Mouse (Mus musculus): ENCODE measurements around the gene Adarb1. TPM values are rescaled to one million over a fixed set of nuclear protein-coding genes. Genes with fewer than 3 reads are reported as not detected.
A peak's percentile ranks its signal among the peaks of the same experiment; 100 is the strongest.

The Adarb1 gene
- polyA plus RNA-seq, 1 experiment from 2014 or later = 5.1 TPM

DNA sequence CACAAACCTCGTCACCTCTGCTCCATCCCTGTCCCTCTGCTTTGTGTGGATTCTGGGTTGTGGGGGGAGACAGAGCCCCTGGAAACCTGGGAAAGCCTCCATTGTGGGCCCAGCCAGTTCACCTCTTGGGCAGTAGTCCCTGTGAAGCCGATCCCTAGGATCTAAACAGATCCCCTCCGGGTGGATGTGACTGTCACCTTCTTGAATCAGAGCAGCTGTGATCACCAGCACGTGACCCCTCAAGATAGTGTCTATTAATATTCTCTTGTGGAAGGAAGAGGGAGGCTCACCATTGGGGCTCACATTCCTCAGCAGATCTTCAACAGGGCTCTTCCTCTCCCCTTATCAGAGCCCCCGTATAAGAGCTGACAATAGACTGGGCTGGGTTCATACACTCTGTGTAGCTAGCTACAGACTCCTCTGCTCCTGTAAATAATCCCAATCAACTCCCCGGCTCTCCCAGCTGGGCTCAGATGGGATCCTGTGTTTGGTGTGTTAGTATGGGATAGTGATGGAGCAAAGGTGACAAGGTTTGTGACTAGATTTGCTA lies 30.7 kb upstream of the Adarb1 start:
- H3K4me3 ChIP-seq = peak overlapping the region; percentile 40; the same call in 1 of the 2 replicates
- peak overlapping the region; percentile 52 for H3K27ac ChIP-seq (replicated peaks)
- 69% methylated on average over 6 of the region's 6 CpGs for WGBS
- H3K27me3 ChIP-seq (replicated peaks; ENCODE audit: low read depth, poor library complexity, severe bottlenecking) = no peaks in the 10 kb centered on the region
- no peaks in the 10 kb centered on the region for H3K36me3 ChIP-seq (replicated peaks)
- H3K4me1 ChIP-seq = peaks cover 36% of the 10 kb centered on the region
- no peak for DNase-seq (ENCODE audit: low spot score)
- H3K9me3 ChIP-seq = peaks cover 5% of the 10 kb centered on the region; the same call in 1 of the 2 replicates

DNA sequence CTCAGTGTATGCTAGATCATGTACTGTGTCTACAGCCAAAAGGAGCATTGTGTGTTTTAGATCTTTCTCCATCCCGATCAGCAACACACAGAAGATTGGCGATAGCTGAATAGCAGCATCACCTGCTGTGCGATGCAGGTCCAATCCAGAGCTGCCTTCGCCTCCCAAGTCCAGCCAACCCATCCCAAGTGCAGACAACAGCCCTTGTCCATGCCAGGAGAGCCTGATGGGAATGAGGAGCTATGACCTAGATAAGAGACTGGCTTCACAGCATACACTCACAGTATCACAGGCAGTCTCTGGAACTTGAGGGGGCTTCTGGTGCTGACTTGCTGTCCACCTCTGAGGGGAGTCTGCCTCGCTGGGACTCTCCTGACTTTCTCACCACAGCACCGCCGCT lies 30.1 kb upstream of the Adarb1 start:
- H3K36me3 ChIP-seq (replicated peaks) = no peaks in the 10 kb centered on the region
- no peak overlapping the region for H3K4me3 ChIP-seq
- H3K9me3 ChIP-seq = peaks cover 5% of the 10 kb centered on the region; the same call in 1 of the 2 replicates
- 83% methylated on average over 7 of the region's 7 CpGs for WGBS
- no peak for DNase-seq (ENCODE audit: low spot score)
- H3K4me1 ChIP-seq = peaks cover 36% of the 10 kb centered on the region
- peak overlapping the region; percentile 52 for H3K27ac ChIP-seq (replicated peaks)
- H3K27me3 ChIP-seq (replicated peaks; ENCODE audit: low read depth, poor library complexity, severe bottlenecking) = no peaks in the 10 kb centered on the region

DNA sequence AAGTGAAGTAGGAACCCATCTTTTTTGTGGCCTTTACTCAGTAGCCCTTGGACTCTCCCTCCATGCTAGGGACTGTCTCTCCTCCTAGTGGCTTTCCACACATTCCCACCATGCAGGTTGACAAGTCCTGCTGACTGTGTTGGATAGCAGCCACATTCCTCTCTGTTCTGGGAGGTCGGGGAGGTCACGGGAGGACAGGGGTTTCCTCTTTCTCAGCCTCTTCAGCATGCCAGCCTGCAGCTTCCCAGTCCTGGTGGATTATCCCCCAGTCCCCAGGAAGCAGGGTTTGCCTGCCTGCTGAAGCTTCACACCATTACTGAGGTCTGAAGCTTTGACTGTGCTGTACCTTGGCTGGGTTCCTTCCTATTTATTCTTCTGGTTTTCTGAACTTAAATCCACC lies 29.7 kb upstream of the Adarb1 start:
- peaks cover 36% of the 10 kb centered on the region for H3K4me1 ChIP-seq
- no peaks in the 10 kb centered on the region for H3K27me3 ChIP-seq (replicated peaks; ENCODE audit: low read depth, poor library complexity, severe bottlenecking)
- peaks cover 5% of the 10 kb centered on the region; the same call in 1 of the 2 replicates for H3K9me3 ChIP-seq
- WGBS = 6% methylated on average over 2 of the region's 2 CpGs
- peak overlapping the region; percentile 52; the same call in 1 of the 2 replicates for H3K27ac ChIP-seq (replicated peaks)
- no peaks in the 10 kb centered on the region for H3K36me3 ChIP-seq (replicated peaks)
- peak; percentile 41 for DNase-seq (ENCODE audit: low spot score)
- no peak overlapping the region for H3K4me3 ChIP-seq

DNA sequence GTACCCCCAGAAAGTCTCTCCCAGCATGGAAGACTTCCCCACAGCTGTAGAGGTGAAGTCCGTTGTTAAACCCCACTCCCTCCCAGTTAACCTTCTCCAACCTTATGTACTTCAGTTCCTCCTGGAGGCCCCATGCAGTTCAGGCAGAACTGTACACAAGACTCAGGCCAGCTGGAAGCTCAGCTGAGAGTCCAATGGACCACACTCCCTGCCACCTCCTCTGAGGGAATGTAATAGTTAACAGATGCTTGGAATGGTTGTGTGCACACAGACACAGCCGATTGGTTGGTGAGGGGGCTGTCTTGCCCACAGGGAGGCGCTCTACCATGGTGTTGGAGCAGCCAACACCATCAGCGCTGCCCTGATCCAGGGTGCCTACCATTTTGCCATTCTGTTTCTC lies 24.2 kb upstream of the Adarb1 start:
- no peak for DNase-seq (ENCODE audit: low spot score)
- Histone ChIP-seq H3K27me3 (replicated peaks; ENCODE audit: low read depth, poor library complexity, severe bottlenecking) (no peaks in the 10 kb centered on the region), H3K36me3 (replicated peaks) (no peaks in the 10 kb centered on the region), H3K27ac (replicated peaks) (no peak overlapping the region), H3K4me3 (no peak overlapping the region), H3K4me1 (peaks cover 28% of the 10 kb centered on the region), H3K9me3 (peaks cover 5% of the 10 kb centered on the region; the same call in 1 of the 2 replicates)
- WGBS = 79% methylated on average over 4 of the region's 4 CpGs

DNA sequence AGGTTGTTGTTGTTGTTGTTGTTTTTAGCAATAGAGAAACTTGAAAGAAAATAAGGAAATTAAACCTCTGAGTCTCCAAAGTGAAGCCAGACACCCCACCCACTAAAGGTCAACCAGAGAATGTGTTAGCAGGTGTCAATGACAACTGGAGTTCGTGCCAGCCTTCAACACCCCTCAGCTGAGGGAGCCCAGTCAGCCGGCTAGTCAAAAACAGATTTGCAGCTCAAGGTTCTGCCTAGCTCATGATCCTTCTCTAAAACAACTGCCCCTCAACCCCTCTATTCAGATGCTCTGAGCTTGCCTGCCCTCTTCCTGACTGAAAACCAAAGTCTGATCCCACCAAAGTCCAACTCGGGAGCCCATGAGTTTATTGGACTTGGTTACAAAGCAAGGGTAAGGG lies 23.7 kb upstream of the Adarb1 start:
- H3K27me3 ChIP-seq (replicated peaks; ENCODE audit: low read depth, poor library complexity, severe bottlenecking) = no peaks in the 10 kb centered on the region
- H3K9me3 ChIP-seq = peaks cover 5% of the 10 kb centered on the region; the same call in 1 of the 2 replicates
- H3K4me3 ChIP-seq = no peak overlapping the region
- no peaks in the 10 kb centered on the region for H3K36me3 ChIP-seq (replicated peaks)
- peaks cover 26% of the 10 kb centered on the region for H3K4me1 ChIP-seq
- 85% methylated on average over 3 of the region's 3 CpGs for WGBS
- DNase-seq (ENCODE audit: low spot score) = no peak
- no peak overlapping the region for H3K27ac ChIP-seq (replicated peaks)

DNA sequence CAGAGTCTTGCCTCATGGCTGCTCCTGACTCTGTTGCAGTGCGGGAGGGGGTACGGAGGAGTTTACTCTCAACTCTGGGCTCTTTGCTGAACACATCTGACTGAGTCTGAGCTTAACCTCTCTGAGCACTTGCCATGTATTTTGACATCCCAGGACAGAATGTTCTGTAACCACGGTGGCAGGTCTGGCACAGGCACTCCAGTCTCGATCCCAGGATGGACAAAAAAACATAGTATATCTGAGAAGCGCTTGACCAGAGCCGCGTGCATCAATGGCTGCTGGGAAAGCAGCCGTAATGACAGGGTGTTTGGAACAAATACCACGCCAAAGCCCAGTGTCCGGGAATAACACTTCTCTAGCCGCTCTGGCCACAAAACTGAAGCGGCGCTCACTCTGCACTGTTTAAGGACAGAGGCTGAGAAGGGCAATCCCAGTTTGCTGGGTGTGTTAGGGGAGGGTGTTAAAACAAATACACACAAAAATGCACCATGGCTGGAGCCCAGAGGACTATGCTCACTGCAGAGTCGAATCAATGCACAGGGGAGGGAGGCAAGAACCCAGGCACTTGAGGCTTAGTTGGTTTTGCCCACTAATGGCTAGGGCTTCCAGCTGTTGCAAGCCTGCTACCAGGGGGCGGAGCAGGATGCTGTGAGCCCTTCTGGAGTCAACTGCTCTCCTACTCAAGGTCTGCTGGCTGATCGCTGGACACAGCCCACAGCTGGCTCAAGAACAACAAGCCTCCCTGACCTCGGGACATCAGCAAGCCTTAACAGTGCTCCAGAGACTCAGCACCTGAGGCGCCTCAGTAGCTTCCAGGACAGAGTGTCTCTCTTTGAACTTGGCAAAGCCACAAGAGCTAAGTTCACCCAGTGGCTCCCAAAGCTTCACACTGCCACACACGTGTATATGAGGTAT lies 23.0 kb upstream of the Adarb1 start:
- peak overlapping the region; percentile 26; the same call in 1 of the 2 replicates for H3K27ac ChIP-seq (replicated peaks)
- H3K4me1 ChIP-seq = peaks cover 26% of the 10 kb centered on the region
- no peak overlapping the region for H3K4me3 ChIP-seq
- no peak for DNase-seq (ENCODE audit: low spot score)
- 68% methylated on average over 19 of the region's 19 CpGs for WGBS
- no peaks in the 10 kb centered on the region for H3K36me3 ChIP-seq (replicated peaks)
- no peaks in the 10 kb centered on the region for H3K27me3 ChIP-seq (replicated peaks; ENCODE audit: low read depth, poor library complexity, severe bottlenecking)
- H3K9me3 ChIP-seq = peaks cover 5% of the 10 kb centered on the region; the same call in 1 of the 2 replicates

DNA sequence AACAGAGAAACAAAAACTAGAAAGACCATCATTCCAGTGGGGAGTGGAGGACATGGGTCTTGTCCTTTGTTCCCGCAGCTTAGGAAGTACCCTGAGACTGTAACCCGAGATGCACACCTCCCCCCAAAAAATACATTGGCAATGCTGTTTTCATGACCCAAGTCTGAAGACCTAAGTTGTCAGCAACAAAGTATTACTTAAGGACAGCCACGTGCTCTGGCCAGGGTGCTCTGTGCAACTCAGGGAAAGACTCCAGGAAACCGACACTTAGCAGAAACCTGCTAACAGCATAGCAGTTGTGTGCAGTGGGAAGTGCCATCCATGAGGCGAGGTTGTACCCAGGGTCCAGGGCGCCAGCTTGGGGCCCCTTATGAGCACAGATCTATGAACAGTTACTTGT lies 22.2 kb upstream of the Adarb1 start:
- Histone ChIP-seq H3K36me3 (replicated peaks) (no peaks in the 10 kb centered on the region), H3K27ac (replicated peaks) (0 out of 2 replicates have a peak overlapping the region, but pooled peaks have one; percentile 1), H3K4me3 (no peak overlapping the region), H3K4me1 (peaks cover 29% of the 10 kb centered on the region), H3K9me3 (peaks cover 4% of the 10 kb centered on the region; the same call in 1 of the 2 replicates), H3K27me3 (replicated peaks; ENCODE audit: low read depth, poor library complexity, severe bottlenecking) (no peaks in the 10 kb centered on the region)
- WGBS = 55% methylated on average over 6 of the region's 6 CpGs
- no peak for DNase-seq (ENCODE audit: low spot score)

DNA sequence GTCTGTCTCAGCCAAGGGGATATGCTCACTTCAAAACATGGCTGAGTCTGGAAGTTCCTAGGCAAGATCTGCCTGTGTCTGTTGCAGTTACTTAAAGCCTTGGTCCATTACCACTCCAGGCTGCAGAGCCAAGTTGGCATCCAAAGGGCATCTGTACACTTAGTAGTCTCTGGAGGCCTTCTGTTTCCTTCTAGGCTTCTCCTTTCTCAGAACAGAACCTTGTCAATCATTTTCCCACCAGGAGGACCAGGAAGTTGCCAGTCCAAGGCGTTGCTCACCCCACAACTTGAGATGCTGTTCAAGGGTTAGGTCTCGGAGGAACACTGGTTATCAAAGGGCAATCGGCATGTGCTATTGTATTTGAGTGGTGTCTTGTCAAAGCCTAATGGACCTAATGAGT lies 21.0 kb upstream of the Adarb1 start:
- no peak overlapping the region for H3K4me3 ChIP-seq
- H3K36me3 ChIP-seq (replicated peaks) = no peaks in the 10 kb centered on the region
- no peak overlapping the region for H3K27ac ChIP-seq (replicated peaks)
- no peaks in the 10 kb centered on the region for H3K9me3 ChIP-seq
- peaks cover 38% of the 10 kb centered on the region for H3K4me1 ChIP-seq
- H3K27me3 ChIP-seq (replicated peaks; ENCODE audit: low read depth, poor library complexity, severe bottlenecking) = no peaks in the 10 kb centered on the region
- no peak for DNase-seq (ENCODE audit: low spot score)
- WGBS = 87% methylated on average over 3 of the region's 3 CpGs

DNA sequence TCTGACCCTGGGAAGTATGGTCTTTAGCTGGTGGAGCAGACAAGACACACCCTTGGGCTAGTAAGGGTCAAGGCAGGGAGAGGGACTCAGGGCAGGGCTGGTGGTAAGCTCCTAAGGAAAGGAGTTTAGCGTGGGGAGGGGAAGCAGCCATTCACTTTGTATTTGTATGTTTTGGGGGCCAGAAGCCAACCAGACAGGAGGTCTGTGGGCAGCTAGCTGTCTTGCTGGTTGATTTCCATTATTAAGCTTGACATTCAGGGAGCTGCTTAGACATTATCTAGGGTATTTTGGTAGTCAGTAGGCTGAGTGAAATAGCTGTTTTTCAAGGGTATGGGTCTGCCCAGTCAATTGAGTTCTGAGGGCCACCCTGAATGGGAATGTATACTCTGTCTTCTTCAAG lies 20.0 kb upstream of the Adarb1 start:
- H3K4me3 ChIP-seq = no peak overlapping the region
- 68% methylated on average over 1 of the region's 1 CpGs for WGBS
- no peaks in the 10 kb centered on the region for H3K27me3 ChIP-seq (replicated peaks; ENCODE audit: low read depth, poor library complexity, severe bottlenecking)
- H3K9me3 ChIP-seq = no peaks in the 10 kb centered on the region
- H3K36me3 ChIP-seq (replicated peaks) = no peaks in the 10 kb centered on the region
- H3K4me1 ChIP-seq = peaks cover 38% of the 10 kb centered on the region
- DNase-seq (ENCODE audit: low spot score) = no peak
- H3K27ac ChIP-seq (replicated peaks) = no peak overlapping the region

DNA sequence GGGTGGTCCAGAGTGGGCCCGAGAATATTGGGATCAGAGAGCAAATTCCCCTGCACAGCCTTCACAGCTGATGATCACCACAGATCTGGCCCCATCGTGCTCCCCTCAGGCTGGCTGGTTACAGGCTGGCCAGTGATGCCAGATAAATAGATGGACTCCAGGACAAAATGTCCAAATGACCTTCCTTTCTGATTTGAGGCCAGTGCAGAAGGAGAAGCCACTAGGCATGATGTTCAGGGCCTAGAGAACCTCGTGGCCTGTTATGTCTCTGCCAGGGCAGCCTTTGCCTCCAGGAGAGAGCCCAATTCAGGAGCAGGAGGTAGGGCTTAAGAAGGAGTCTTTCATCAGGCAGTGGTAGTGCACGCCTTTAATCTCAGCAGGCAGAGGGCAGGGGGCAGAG lies 17.3 kb upstream of the Adarb1 start:
- no peaks in the 10 kb centered on the region for H3K9me3 ChIP-seq
- H3K4me3 ChIP-seq = no peak overlapping the region
- H3K27me3 ChIP-seq (replicated peaks; ENCODE audit: low read depth, poor library complexity, severe bottlenecking) = no peaks in the 10 kb centered on the region
- H3K27ac ChIP-seq (replicated peaks) = no peak overlapping the region; the same call in 1 of the 2 replicates
- 72% methylated on average over 4 of the region's 4 CpGs for WGBS
- no peaks in the 10 kb centered on the region for H3K36me3 ChIP-seq (replicated peaks)
- DNase-seq (ENCODE audit: low spot score) = no peak
- H3K4me1 ChIP-seq = peaks cover 20% of the 10 kb centered on the region

DNA sequence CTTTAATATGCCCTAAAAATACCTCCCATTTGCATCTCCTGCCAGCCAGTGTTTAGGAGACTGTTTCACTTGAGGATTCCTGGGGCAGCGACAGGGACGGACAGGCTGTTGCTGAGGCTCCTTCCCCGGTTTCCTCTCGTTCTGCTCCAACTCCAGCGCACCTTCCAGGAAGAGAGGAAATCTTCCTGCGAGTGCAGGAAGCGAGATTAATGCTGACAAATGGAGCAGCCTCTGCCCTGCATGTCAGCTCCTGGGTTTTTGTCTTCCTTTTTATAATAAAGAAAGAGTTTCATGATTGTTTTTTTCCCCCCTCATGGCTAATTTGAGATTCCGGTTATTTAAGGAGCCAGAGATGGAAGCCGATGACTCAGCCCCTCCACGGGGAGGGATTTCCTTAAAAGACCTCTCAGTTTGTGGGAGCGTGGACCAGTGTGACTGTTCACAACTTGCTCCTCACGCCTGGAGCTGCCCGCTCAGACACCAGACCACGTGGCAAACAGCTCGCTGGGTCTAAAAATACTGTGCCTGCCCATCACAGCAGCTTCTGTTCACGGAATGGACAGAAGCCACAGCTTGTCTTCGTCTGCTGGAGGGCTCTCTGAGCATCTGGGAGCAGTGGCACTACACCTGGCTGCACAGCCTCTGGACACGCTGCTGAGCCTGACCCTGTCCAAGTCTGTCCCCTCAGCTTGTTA lies 16.5 kb upstream of the Adarb1 start:
- peak overlapping the region; percentile 40; the same call in 1 of the 2 replicates for H3K27ac ChIP-seq (replicated peaks)
- DNase-seq (ENCODE audit: low spot score) = no peak
- H3K36me3 ChIP-seq (replicated peaks) = no peaks in the 10 kb centered on the region
- no peak overlapping the region for H3K4me3 ChIP-seq
- peaks cover 12% of the 10 kb centered on the region for H3K4me1 ChIP-seq
- H3K9me3 ChIP-seq = no peaks in the 10 kb centered on the region
- no peaks in the 10 kb centered on the region for H3K27me3 ChIP-seq (replicated peaks; ENCODE audit: low read depth, poor library complexity, severe bottlenecking)
- WGBS = 68% methylated on average over 18 of the region's 18 CpGs

DNA sequence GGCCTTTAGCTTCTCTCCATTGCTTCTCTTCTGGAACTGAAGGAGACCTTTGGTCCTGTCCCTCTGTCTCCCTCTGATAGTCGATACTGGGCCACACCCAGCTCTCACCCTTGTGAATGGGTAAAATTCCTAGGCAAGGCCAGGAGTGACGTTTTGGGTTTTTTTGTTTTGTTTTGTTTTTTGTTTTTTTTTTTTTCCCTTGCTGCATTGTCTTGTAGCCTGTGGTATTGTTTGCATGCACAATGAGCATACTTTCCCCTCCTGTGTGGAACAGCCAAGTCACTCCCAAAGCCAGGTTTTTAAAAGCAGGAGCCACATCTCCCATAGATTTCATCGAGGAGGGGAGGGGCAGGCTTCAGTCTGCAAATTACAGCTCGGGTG lies 16.0 kb upstream of the Adarb1 start:
- Histone ChIP-seq H3K9me3 (no peaks in the 10 kb centered on the region), H3K36me3 (replicated peaks) (no peaks in the 10 kb centered on the region), H3K4me1 (peaks cover 12% of the 10 kb centered on the region), H3K4me3 (no peak overlapping the region), H3K27ac (replicated peaks) (no peak overlapping the region), H3K27me3 (replicated peaks; ENCODE audit: low read depth, poor library complexity, severe bottlenecking) (no peaks in the 10 kb centered on the region)
- DNase-seq (ENCODE audit: low spot score) = no peak
- WGBS = 58% methylated on average over 4 of the region's 4 CpGs
